Mouse (Mus musculus) common myeloid progenitor, adult 5-6 weeks (primary cell): Measurements from ENCODE around the gene Zfp955b. TPM values are rescaled to one million over a fixed set of nuclear protein-coding genes. Genes with fewer than 3 reads are reported as not detected.
"Not testable (repeated sequence)": the region's sequence is repeated elsewhere in the genome, so short reads cannot be mapped to it uniquely, and the experiment has no call there.

Experiments used
- ATAC-seq: replicated peaks from 2 replicates; pipeline ENCODE4 v1.8.0; 2016; ENCODE audit warnings: low read depth, mild to moderate bottlenecking, moderate TSS enrichment, inconsistent platforms; ENCODE audit not compliant: poor library complexity, severe bottlenecking
- total RNA-seq: library from RNA; stranded (forward); fragments of 200-1000, 187-1606 nt; gene quantifications from 2 replicates; pipeline ENCODE4 v1.2.3, GENCODE M21; 2017

Gene Zfp955b
- 8.8 and 9.5 TPM in 2 replicates for total RNA-seq

DNA sequence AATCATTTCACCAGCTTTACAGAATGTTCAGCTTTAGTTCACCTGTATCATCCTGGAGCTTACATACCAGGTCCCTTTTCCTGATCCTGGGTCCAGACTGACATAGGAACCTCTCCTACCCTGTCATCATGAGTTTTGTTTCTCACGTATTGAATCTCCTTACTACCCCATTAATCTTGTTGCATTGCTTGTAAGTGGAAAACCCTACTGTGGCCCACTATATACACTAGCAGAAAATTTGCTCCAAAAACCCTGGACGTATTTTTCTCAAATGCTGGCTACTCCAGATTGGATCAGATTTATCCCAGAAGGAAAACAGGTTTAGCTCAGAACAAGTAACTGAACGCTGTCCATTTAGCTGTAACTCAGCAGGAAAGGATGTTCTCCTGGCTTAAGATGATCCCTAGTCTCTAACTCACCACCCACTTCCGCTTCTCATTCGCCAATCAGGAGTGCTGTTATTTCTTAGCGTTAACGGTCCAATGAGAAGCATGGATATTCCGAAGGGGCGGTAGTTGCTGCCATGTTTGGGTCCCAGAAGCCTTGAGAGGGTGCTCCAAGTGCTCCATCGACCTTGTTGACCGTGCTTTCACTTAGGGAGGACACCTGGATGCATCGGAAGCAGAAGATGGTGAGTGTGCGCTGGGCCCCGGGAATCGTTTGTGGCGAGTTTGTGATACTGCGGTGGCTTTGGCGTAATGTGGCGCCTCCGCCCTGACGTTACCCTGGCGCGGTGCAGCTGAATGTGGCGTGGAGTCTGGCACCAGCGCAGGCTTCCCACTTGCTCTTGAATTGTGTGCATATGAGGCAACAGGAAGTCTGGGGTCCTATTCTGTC is at the start of gene Zfp955b:
Gene Zfp955b (plus strand): TSS at position 506 of the 837 bp plus-strand sequence.
- ATAC-seq, result peak; percentile 100

DNA sequence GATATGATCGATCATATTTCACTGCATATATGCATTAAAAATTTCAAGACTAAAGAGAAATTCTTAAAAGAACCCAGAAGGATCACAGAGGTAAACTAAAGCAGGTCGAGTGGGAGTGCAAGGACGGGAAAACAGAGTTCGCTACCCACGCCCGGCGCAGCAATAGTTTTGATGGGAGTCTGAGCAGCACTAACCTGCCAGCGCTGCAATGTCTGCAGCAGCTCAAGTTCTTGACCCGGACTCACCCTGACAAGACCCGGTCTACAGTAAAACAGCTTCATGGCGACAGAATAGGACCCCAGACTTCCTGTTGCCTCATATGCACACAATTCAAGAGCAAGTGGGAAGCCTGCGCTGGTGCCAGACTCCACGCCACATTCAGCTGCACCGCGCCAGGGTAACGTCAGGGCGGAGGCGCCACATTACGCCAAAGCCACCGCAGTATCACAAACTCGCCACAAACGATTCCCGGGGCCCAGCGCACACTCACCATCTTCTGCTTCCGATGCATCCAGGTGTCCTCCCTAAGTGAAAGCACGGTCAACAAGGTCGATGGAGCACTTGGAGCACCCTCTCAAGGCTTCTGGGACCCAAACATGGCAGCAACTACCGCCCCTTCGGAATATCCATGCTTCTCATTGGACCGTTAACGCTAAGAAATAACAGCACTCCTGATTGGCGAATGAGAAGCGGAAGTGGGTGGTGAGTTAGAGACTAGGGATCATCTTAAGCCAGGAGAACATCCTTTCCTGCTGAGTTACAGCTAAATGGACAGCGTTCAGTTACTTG is 34.6 kb upstream of the Zfp955b start, which contains the start of gene Zfp955a:
Gene Zfp955a (minus strand): TSS at position 616 of the 789 bp plus-strand sequence.
- peak; percentile 99 for ATAC-seq

DNA sequence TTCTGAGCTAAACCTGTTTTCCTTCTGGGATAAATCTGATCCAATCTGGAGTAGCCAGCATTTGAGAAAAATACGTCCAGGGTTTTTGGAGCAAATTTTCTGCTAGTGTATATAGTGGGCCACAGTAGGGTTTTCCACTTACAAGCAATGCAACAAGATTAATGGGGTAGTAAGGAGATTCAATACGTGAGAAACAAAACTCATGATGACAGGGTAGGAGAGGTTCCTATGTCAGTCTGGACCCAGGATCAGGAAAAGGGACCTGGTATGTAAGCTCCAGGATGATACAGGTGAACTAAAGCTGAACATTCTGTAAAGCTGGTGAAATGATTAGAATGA is 34.1 kb upstream of the Zfp955b start:
- not testable (repeated sequence) for ATAC-seq

DNA sequence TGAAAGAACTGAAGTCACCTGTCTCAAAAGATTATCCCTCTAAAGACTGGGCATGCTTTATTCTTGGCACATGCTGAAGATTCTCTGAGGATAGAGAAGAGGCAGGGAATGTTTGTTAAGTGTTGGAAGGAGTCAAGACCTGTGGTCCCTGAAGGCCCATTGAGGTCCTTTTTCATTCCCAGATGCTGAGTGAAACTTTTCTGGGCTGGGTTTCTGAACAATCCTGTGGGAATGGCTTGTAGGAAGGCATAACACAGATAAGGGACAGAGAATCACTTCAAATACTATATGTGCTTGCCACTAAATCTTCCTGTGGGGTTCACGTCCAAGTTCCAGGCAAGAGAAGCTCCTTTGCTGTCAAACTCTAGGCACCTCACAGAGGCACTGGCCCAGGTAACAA is 25.0 kb upstream of the Zfp955b start, which contains the start of gene Olfr63:
Gene Olfr63 (plus strand): TSS at position 301 of the 400 bp plus-strand sequence.
- ATAC-seq, result no peak

DNA sequence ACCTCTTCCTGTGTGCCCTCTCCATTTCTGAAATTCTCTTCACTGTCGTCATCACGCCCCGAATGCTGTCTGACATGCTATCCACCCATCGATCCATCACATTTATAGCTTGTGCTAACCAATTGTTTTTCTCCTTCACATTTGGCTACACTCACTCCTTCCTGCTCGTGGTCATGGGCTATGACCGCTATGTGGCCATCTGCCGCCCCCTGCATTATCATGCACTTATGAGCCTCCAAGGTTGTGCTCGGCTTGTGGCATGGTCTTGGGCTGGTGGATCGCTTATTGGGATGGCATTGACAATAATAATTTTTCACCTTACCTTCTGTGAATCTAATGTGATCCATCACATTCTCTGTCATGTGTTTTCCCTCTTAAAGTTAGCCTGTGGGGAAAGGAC is 20.4 kb upstream of the Zfp955b start:
- no peak for ATAC-seq

DNA sequence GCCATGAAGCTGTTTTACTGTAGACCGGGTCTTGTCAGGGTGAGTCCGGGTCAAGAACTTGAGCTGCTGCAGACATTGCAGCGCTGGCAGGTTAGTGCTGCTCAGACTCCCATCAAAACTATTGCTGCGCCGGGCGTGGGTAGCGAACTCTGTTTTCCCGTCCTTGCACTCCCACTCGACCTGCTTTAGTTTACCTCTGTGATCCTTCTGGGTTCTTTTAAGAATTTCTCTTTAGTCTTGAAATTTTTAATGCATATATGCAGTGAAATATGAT is 469 bp downstream of the Zfp955b start:
- ATAC-seq, result not testable (repeated sequence)

DNA sequence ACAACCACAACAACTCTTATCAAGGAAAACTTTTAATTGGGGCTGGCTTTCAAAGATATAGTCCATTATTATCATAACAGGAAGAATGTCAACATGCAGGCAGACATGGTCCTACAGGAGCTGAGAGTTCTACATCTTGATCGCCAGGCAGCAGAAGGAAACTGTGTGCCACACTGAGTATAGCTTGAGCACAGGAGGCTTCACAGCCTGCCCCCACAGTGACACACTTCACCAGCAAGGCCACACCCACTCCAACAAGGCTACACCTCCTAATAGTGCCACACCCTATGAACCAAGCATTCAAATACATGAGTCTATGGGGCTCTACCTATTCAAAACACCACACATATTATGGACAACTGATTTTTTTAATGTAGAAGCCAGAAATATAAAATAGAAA is 63.6 kb downstream of the Zfp955b start:
- ATAC-seq, result no peak

Other genes starting within 250 kb of the Zfp955b start
- not detected in 2 replicates for gene 4921501E09Rik, start 221.5 kb upstream of the Zfp955b start, total RNA-seq
- 7.5 and 9.3 TPM in 2 replicates for gene Zfp563, start 200.2 kb upstream of the Zfp955b start, total RNA-seq
- not detected in 2 replicates for gene Morc2b, start 149.9 kb upstream of the Zfp955b start, total RNA-seq
- gene Olfr55, start 121.1 kb upstream of the Zfp955b start, total RNA-seq, result not detected in 2 replicates
- gene Olfr239, start 98.2 kb upstream of the Zfp955b start, total RNA-seq, result not detected in 2 replicates
- gene Olfr1564, start 67.9 kb upstream of the Zfp955b start, total RNA-seq, result not detected in 2 replicates
- 15.3 and 18.6 TPM in 2 replicates for gene Zfp955a, start 34.4 kb upstream of the Zfp955b start, total RNA-seq
- gene Olfr63, start 24.9 kb upstream of the Zfp955b start, total RNA-seq, result not detected in 2 replicates
- gene Zfp81, start 69.3 kb downstream of the Zfp955b start, total RNA-seq, result 15.0 and 20.6 TPM in 2 replicates
- 23.0 and 34.0 TPM in 2 replicates for gene Zfp101, start 105.1 kb downstream of the Zfp955b start, total RNA-seq
- not detected in 2 replicates for gene Actl9, start 143.4 kb downstream of the Zfp955b start, total RNA-seq
- 28.0 and 32.8 TPM in 2 replicates for gene Adamts10, start 234.7 kb downstream of the Zfp955b start, total RNA-seq